Mouse (Mus musculus) left cerebral cortex, adult 2 months (tissue): Measurements from ENCODE around the gene Rhbdl3. TPM values are rescaled to one million over a fixed set of nuclear protein-coding genes. Genes with fewer than 3 reads are reported as not detected.
"Not testable (repeated sequence)": the region's sequence is repeated elsewhere in the genome, so short reads cannot be mapped to it uniquely, and the experiment has no call there.

Source experiments
- DNase-seq, 2 experiments: peaks; one replicate each; pipeline ENCODE4 v3.0.0; 2021 to 2022; ENCODE audit warnings: low spot score in 2 of 2, mixed read lengths in 1 of 2; ENCODE audit errors: extremely low spot score in 1 of 2
- H3K27ac ChIP-seq: fragments of 200-600 bp; 2 replicates; pipeline ENCODE4 v1.8.1; 2022
- H3K4me3 ChIP-seq: fragments of 200-600 bp; 2 replicates; pipeline ENCODE4 v1.8.1; 2022
- CTCF ChIP-seq: fragments of 200-600 bp; IDR thresholded peaks from 2 replicates; pipeline ENCODE4 v1.8.1; 2022; ENCODE audit warnings: antibody characterized with exemption, mild to moderate bottlenecking, moderate library complexity
- intact Hi-C: fragments of 180-260 bp; cut with DNase I; formaldehyde crosslinking; loops from one replicate; pipeline ENCODE4 v1.15.1; 2025
- total RNA-seq, 2 experiments: library from RNA; stranded (reverse); gene quantifications; 2 replicates each; pipeline ENCODE4 v1.2.3; 2021

Rhbdl3 gene
- total RNA-seq, 2 experiments from 2014 or later, result 22.9 to 27.7 TPM

- intact Hi-C loops, result no loop called here
- H3K27ac ChIP-seq, result no peak overlapping the region
- H3K4me3 ChIP-seq, result no peak overlapping the region
- no peak; the same call in 1 of the 2 replicates for TF ChIP-seq CTCF
- DNase-seq, result no peak
Observed at GRCm38 (mm10) chr11:80376651-80377050, 75.9 kb downstream of the Rhbdl3 start.

DNA sequence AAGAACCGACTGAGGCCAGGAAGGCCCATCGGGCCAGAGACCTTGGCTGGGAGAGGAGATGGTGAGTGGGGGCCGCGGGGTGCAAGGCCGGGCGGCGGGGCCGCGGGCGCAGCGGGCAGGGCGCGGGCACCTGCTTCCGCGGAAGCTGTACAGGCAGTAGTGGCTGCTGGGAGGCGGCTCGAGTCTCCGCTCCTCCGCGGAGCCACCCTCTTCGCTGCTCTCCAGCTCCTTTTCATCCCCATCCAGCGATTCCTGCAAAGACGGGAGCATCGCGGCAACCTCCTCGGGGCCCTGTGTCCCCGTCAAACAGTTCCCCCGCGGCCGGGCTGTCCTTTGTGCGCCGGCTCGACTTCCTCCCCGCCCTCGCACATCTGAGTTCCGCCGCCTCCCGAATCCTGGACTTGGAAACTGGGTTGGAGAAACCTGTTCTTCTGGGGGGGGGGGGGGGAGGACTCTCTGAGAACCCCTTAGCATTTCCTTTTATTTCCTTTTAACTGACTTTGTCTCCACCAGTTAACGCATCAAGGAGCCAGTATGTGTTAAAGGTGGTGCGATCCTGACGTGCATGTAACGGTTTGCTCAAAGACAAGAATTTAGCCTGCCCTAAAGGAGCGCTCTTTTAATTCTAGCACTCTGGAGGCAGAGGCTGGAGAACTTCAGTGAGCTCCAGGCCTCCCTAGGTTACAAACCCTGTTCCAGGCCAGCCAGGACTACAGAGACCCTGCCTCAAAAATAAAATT is 77.2 kb downstream of the Rhbdl3 start, which contains the start of gene 5730455P16Rik:
TSS of gene 5730455P16Rik (minus strand) at position 323 of the 740 bp plus-strand sequence.
- DNase-seq, result peak; percentile 81 to 86
- peak within 1 kb of the TSS; percentile 79 for H3K4me3 ChIP-seq
- intact Hi-C loops, result no loop called here

DNA sequence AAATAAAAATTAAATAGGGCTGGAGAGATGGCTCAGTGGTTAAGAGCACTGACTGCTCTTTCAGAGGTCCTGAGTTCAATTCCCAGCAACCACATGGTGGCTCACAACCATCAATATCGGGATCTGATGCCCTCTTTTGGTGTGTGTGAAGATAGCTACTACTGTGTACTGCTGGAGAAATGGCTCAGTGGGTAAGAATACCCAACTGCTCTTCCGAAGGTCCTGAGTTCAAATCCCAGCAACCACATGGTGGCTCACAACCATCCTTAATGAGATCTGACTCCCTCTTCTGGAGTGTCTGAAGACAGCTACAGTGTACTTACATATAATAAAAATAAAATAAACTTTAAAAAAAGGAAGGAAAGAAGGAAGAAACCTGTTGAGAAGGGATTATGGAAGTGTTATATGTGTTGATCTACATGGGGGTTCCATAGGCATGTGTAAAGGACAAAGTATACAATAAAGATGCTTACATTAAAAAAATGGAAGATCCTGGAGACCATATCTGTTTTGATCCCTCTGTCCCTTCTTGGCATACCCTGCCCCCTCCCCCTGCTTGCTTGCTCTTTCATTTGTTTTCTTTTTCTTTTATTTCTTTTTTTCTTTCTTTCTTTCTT is 77.8 kb downstream of the Rhbdl3 start:
- DNase-seq, intact Hi-C loops: not testable (repeated sequence)
- peak overlapping the region; percentile 79 for H3K4me3 ChIP-seq
- H3K27ac ChIP-seq, result peak overlapping the region; percentile 94

More for the DNA sequence above, 77.2 kb downstream of the Rhbdl3 start, which contains the start of gene 5730455P16Rik:
- no peak for TF ChIP-seq CTCF
- H3K27ac ChIP-seq, result peak within 1 kb of the TSS; percentile 94

DNA sequence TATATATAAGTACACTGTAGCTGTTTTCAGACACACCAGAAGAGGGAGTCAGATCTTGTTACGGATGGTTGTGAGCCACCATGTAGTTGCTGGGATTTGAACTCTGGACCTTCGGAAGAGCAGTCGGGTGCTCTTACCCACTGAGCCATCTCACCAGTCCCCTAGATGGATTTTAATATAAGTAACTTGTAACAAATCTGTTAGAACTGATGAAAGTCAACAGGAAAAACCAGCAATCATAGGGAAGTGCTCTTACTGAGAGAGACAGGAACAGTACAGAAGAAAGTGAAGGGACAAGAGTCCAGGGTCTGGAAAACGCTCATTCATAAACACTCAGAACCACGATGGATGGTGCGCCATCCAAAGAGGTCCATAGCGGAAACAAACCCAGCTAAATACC is 78.5 kb downstream of the Rhbdl3 start:
- intact Hi-C loops, DNase-seq, H3K4me3 ChIP-seq, H3K27ac ChIP-seq: not testable (repeated sequence)

DNA sequence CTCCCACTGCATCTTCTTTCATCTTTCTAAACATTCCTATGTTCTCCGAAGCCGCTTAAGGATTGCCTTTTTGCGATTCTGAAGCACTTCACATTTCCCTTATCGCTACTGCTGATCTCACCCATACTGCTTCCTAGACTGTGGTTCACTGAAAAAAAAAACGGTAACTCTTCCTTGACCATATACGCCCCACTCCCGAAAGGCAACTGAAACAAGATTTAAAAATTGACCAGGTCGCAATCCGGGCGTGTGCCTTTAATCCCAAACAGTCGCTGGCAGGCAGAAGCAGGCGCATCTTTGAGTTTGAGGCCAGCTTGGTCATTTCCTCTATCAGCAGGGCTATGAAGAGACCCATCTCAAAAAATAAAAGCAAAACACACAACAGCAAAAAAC is 81.9 kb downstream of the Rhbdl3 start:
- intact Hi-C loops, result no loop called here
- Histone ChIP-seq H3K4me3 (peak overlapping the region; percentile 70), H3K27ac (peak overlapping the region; percentile 98)
- no peak for TF ChIP-seq CTCF
- peak in 1 of 2 experiments; percentile 18 for DNase-seq

DNA sequence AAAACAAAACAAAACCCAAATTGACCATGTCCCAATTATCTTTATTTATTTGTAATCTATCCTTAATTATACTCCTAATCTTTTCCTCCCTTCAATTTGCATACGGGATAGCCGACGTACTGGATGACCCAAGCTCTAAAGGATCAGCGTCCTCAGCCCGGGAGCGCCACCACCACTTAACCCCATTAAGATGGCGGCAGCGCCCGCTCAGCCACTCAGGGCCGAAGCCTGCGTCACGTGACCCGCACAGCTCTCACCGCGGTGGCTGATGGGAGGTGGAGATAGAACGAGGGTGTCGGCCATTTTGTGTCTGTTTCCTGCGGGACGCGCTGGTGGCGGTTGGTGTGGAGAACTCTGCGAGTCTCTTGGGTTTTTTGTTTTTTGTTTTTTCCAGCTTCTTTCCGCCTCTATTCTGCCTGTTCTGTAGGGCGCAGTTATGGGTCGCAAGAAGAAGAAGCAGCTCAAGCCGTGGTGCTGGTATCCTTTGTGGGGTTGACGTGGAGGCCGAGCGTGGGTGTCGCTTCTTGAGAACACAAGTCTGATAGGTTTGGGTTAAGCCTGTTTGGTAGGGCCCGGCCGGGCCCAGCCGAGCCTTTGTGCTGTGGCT is 82.4 kb downstream of the Rhbdl3 start, which contains the start of gene Zfp207:
TSS of gene Zfp207 (plus strand) at position 261 of the 607 bp plus-strand sequence.
- Histone ChIP-seq H3K27ac (peak within 1 kb of the TSS; percentile 98), H3K4me3 (peak within 1 kb of the TSS; percentile 70)
- TF ChIP-seq CTCF, result no peak
- intact Hi-C loops, result no loop called here
- DNase-seq, result peak; percentile 97 to 98

DNA sequence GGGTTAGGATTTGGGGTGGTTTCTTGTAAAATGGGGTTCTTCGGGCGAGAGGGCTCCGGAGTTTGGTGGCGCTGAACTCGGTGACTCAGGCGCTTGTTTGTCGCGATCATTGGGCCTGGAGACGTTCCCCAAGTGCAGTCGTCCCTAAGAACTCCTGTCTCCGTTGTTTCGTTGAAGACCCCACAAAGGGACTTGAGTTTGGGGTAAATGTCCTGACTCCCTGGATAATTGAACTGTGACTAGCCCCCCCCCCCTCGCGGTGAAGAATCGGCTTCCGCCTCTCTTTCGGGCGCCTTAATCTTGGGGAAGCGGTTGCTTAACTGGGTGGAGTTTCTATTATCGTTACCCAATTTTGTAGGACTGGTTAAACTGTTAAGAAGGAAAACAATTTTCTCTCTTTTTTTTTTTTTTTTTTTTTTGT is 82.9 kb downstream of the Rhbdl3 start:
- peak overlapping the region; percentile 98 for H3K27ac ChIP-seq
- peak overlapping the region; percentile 70 for H3K4me3 ChIP-seq
- no peak for TF ChIP-seq CTCF
- intact Hi-C loops, result no loop called here
- no peak for DNase-seq

GRCm38 (mm10) chr11:80384461-80384860 is 83.7 kb downstream of the Rhbdl3 start:
- H3K4me3 ChIP-seq, result peak overlapping the region; percentile 70
- no peak for DNase-seq
- H3K27ac ChIP-seq, result no peak overlapping the region
- intact Hi-C loops, result no loop called here
- TF ChIP-seq CTCF, result no peak

GRCm38 (mm10) chr11:80385055-80385454 is 84.3 kb downstream of the Rhbdl3 start:
- DNase-seq, result no peak
- TF ChIP-seq CTCF, result no peak
- Histone ChIP-seq H3K4me3 (peak overlapping the region; percentile 70), H3K27ac (no peak overlapping the region)
- intact Hi-C loops, result no loop called here

GRCm38 (mm10) chr11:80386790-80387189 is 86.1 kb downstream of the Rhbdl3 start:
- H3K4me3 ChIP-seq, result no peak overlapping the region
- DNase-seq, result no peak
- intact Hi-C loops, result no loop called here
- no peak for TF ChIP-seq CTCF
- no peak overlapping the region for H3K27ac ChIP-seq

DNA sequence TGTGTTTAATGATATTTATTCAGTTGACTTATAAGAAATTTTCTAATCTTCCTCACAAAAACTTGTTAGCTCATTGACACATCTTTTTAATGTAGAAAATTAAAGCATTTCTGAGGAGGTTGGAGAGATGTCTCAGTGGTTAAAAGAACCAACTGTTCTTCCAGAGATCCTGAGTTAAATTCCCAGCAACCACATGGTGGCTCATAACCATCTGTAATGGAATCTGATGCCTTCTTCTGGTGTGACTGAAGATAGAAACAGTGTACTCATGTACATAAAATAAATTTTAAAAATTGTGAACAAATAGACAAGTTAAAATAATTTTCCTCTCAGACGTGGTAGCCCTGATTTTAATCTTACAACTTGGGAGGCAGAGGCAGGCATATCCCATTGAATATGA is 89.2 kb downstream of the Rhbdl3 start:
- intact Hi-C loops, result loop anchor here (10.0 kb wide), 1 partner anchor 365 kb away; no protein-coding TSS in a partner anchor
- H3K27ac ChIP-seq, result no peak overlapping the region

DNA sequence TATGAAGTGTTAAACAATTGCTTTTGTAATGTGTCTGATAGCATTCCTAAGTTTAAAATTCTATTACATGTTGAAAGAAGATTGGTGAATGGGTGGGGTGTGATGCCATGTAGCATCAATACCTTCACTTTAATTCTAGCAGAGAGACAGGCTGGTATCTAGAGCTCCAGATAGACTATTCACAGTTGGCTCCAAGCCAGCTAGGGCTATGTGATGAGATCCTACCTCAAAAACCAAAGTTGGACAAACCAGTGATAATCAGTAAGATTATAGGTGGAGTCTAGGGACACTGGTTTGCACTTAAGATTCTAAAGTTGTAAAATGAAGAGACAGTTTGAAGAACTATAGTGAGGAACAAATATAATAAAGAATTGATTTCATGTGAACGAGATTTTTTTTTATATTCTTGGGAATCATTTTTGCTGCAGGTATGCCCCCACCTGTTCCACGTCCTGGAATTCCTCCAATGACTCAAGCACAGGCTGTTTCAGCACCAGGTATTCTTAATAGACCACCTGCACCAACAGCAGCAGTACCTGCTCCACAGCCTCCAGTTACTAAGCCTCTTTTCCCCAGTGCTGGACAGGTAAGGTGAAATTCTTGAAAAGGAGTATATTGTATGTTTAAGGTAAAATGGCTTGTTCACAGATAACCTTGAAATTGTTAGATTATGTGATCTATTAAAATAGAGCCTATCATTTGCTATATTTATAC is 90.9 kb downstream of the Rhbdl3 start:
- DNase-seq, result no peak
- no peak for TF ChIP-seq CTCF
- H3K4me3 ChIP-seq, result no peak overlapping the region
- intact Hi-C loops, result loop anchor here (10.0 kb wide), 1 partner anchor 367 kb away; no protein-coding TSS in a partner anchor
- H3K27ac ChIP-seq, result no peak overlapping the region

More for the DNA sequence above, 89.2 kb downstream of the Rhbdl3 start:
- no peak for TF ChIP-seq CTCF
- no peak for DNase-seq
- H3K4me3 ChIP-seq, result no peak overlapping the region
